Mouse (Mus musculus) right cerebral cortex, postnatal 36 days (tissue): ENCODE results near the gene Jchain.

Experiments used
- DNase-seq, 2 experiments: peaks; one replicate each; pipeline ENCODE4 v3.0.0; 2022; ENCODE audit warnings: low spot score in 2 of 2, mixed read lengths in 1 of 2

Jchain gene

GRCm38 (mm10) chr5:88530908-88531307, 3.2 kb upstream of the Jchain start:
- no peak for DNase-seq

- no peak for DNase-seq
Measured at GRCm38 (mm10) chr5:88519232-88519631, 8.5 kb downstream of the Jchain start.

GRCm38 (mm10) chr5:88508990-88509389, 18.7 kb downstream of the Jchain start:
- no peak for DNase-seq

GRCm38 (mm10) chr5:88508555-88508954, 19.1 kb downstream of the Jchain start:
- DNase-seq: no peak

GRCm38 (mm10) chr5:88499781-88500180, 27.9 kb downstream of the Jchain start:
- no peak for DNase-seq

- DNase-seq: no peak
Measured at GRCm38 (mm10) chr5:88491111-88491510, 36.6 kb downstream of the Jchain start.

- no peak for DNase-seq
Measured at GRCm38 (mm10) chr5:88489004-88489403, 38.7 kb downstream of the Jchain start.

- DNase-seq: no peak
Measured at GRCm38 (mm10) chr5:88487675-88488074, 40.0 kb downstream of the Jchain start, which contains the start of gene Enam. Gene Enam, plus strand, starts transcription at chr5:88487975.
